Mouse (Mus musculus) kidney, adult 9 months (tissue): ENCODE measurements around the gene Cspg4.
"Not testable (repeated sequence)": the region's sequence is repeated elsewhere in the genome, so short reads cannot be mapped to it uniquely, and the experiment has no call there.

Experiments used
- DNase-seq: peaks from one replicate; pipeline ENCODE4 v3.0.0; 2022

The Cspg4 gene

GRCm38 (mm10) chr9:56928041-56928811 is 63.4 kb downstream of the Cspg4 start, which contains the start of gene Snx33:
Snx33 (minus strand) TSS chr9:56928371.
- peak; percentile 96 for DNase-seq

- no peak for DNase-seq
Measured at GRCm38 (mm10) chr9:56929496-56929895, 64.7 kb downstream of the Cspg4 start.

GRCm38 (mm10) chr9:56930556-56930955 is 65.7 kb downstream of the Cspg4 start:
- no peak for DNase-seq

GRCm38 (mm10) chr9:56936861-56937222 is 72.0 kb downstream of the Cspg4 start:
- no peak for DNase-seq

- peak; percentile 97 for DNase-seq
Measured at GRCm38 (mm10) chr9:56937223-56938160, 72.7 kb downstream of the Cspg4 start, which contains the start of gene Imp3. Imp3 (plus strand) TSS chr9:56937475.

GRCm38 (mm10) chr9:56938374-56938773 is 73.5 kb downstream of the Cspg4 start:
- peak; percentile 65 for DNase-seq

- DNase-seq: peak; percentile 44
Measured at GRCm38 (mm10) chr9:56947481-56947880, 82.6 kb downstream of the Cspg4 start.

- DNase-seq: not testable (repeated sequence)
Measured at GRCm38 (mm10) chr9:56948699-56949098, 83.9 kb downstream of the Cspg4 start.
